Mouse (Mus musculus): ENCODE data around the gene Ccdc51.

Gene Ccdc51

GRCm38 (mm10) chr9:109082124-109082800 lies at the start of gene Ccdc51, which contains the start of gene Tma7:
Gene Ccdc51 (plus strand): TSS chr9:109082493.
Gene Tma7 (minus strand): TSS chr9:109082587.
- DNase-seq (ENCODE audit: low spot score in 2 of 2): peak; percentile 72 to 76

GRCm38 (mm10) chr9:109038086-109038895 lies 44.0 kb upstream of the Ccdc51 start, which contains the start of gene Shisa5:
Gene Shisa5 (plus strand): TSS chr9:109038565.
- DNase-seq (ENCODE audit: low spot score in 2 of 2): peak; percentile 46 to 69

- no peak for DNase-seq (ENCODE audit: low spot score in 2 of 2)
Measured at GRCm38 (mm10) chr9:109038901-109039364, 43.4 kb upstream of the Ccdc51 start.

GRCm38 (mm10) chr9:109039681-109040080 lies 42.6 kb upstream of the Ccdc51 start:
- no peak for DNase-seq (ENCODE audit: low spot score in 2 of 2)

- DNase-seq (ENCODE audit: low spot score in 2 of 2): no peak
Measured at GRCm38 (mm10) chr9:109040216-109040615, 42.1 kb upstream of the Ccdc51 start.

GRCm38 (mm10) chr9:109040906-109041305 lies 41.4 kb upstream of the Ccdc51 start:
- no peak for DNase-seq (ENCODE audit: low spot score in 2 of 2)

- no peak for DNase-seq (ENCODE audit: low spot score in 2 of 2)
Measured at GRCm38 (mm10) chr9:109041351-109041750, 40.9 kb upstream of the Ccdc51 start.

GRCm38 (mm10) chr9:109046306-109046705 lies 36.0 kb upstream of the Ccdc51 start:
- peak; percentile 72 to 76 for DNase-seq (ENCODE audit: low spot score in 2 of 2)

- no peak for DNase-seq (ENCODE audit: low spot score in 2 of 2)
Measured at GRCm38 (mm10) chr9:109049316-109049715, 33.0 kb upstream of the Ccdc51 start.

- DNase-seq (ENCODE audit: low spot score in 2 of 2): no peak
Measured at GRCm38 (mm10) chr9:109049996-109050673, 32.2 kb upstream of the Ccdc51 start.

- no peak for DNase-seq (ENCODE audit: low spot score in 2 of 2)
Measured at GRCm38 (mm10) chr9:109050674-109050997, 31.7 kb upstream of the Ccdc51 start.

GRCm38 (mm10) chr9:109051011-109051501 lies 31.2 kb upstream of the Ccdc51 start:
- peak; percentile 32 to 39 for DNase-seq (ENCODE audit: low spot score in 2 of 2)

GRCm38 (mm10) chr9:109051651-109052489 lies 30.4 kb upstream of the Ccdc51 start:
- no peak for DNase-seq (ENCODE audit: low spot score in 2 of 2)

- DNase-seq (ENCODE audit: low spot score in 2 of 2): peak in 1 of 2 experiments; percentile 9
Measured at GRCm38 (mm10) chr9:109052490-109053260, 29.6 kb upstream of the Ccdc51 start.

GRCm38 (mm10) chr9:109053366-109053765 lies 28.9 kb upstream of the Ccdc51 start:
- DNase-seq (ENCODE audit: low spot score in 2 of 2): no peak

GRCm38 (mm10) chr9:109053851-109054250 lies 28.4 kb upstream of the Ccdc51 start:
- DNase-seq (ENCODE audit: low spot score in 2 of 2): no peak

- DNase-seq (ENCODE audit: low spot score in 2 of 2): peak; percentile 31 to 36
Measured at GRCm38 (mm10) chr9:109054712-109055111, 27.6 kb upstream of the Ccdc51 start.

GRCm38 (mm10) chr9:109055271-109056030 lies 26.8 kb upstream of the Ccdc51 start:
- no peak for DNase-seq (ENCODE audit: low spot score in 2 of 2)

- no peak for DNase-seq (ENCODE audit: low spot score in 2 of 2)
Measured at GRCm38 (mm10) chr9:109056081-109056690, 26.1 kb upstream of the Ccdc51 start.

Measured in thymus, postnatal 10 days (tissue).